Mouse (Mus musculus): ENCODE results near the gene Mast4.

Gene Mast4

GRCm38 (mm10) chr13:103121796-103122792, 212.2 kb downstream of the Mast4 start:
- peak; percentile 17 for DNase-seq (ENCODE audit: low read depth)

GRCm38 (mm10) chr13:103120669-103121131, 213.6 kb downstream of the Mast4 start:
- peak; percentile 48 for DNase-seq (ENCODE audit: low read depth)

GRCm38 (mm10) chr13:103119728-103120127, 214.6 kb downstream of the Mast4 start:
- no peak for DNase-seq (ENCODE audit: low read depth)

- DNase-seq (ENCODE audit: low read depth), result peak; percentile 45
Measured at GRCm38 (mm10) chr13:103115116-103115515, 219.2 kb downstream of the Mast4 start.

- peak; percentile 52 for DNase-seq (ENCODE audit: low read depth)
Measured at GRCm38 (mm10) chr13:103114274-103114673, 220.0 kb downstream of the Mast4 start.

- peak; percentile 87 for DNase-seq (ENCODE audit: low read depth)
Measured at GRCm38 (mm10) chr13:103109872-103110271, 224.4 kb downstream of the Mast4 start.

GRCm38 (mm10) chr13:103107362-103107761, 226.9 kb downstream of the Mast4 start:
- no peak for DNase-seq (ENCODE audit: low read depth)

GRCm38 (mm10) chr13:103102598-103102997, 231.7 kb downstream of the Mast4 start:
- DNase-seq (ENCODE audit: low read depth), result peak; percentile 19

GRCm38 (mm10) chr13:103096346-103097150, 237.7 kb downstream of the Mast4 start:
- DNase-seq (ENCODE audit: low read depth), result peak; percentile 39

- DNase-seq (ENCODE audit: low read depth), result no peak
Measured at GRCm38 (mm10) chr13:103095491-103095890, 238.8 kb downstream of the Mast4 start.

- DNase-seq (ENCODE audit: low read depth), result no peak
Measured at GRCm38 (mm10) chr13:103094595-103094994, 239.7 kb downstream of the Mast4 start.

- DNase-seq (ENCODE audit: low read depth), result no peak
Measured at GRCm38 (mm10) chr13:103093713-103094112, 240.6 kb downstream of the Mast4 start.

- no peak for DNase-seq (ENCODE audit: low read depth)
Measured at GRCm38 (mm10) chr13:103085540-103086121, 248.7 kb downstream of the Mast4 start.

GRCm38 (mm10) chr13:103082891-103083290, 251.4 kb downstream of the Mast4 start:
- no peak for DNase-seq (ENCODE audit: low read depth)

- DNase-seq (ENCODE audit: low read depth), result no peak
Measured at GRCm38 (mm10) chr13:103079806-103080205, 254.5 kb downstream of the Mast4 start.

GRCm38 (mm10) chr13:103078815-103079214, 255.5 kb downstream of the Mast4 start:
- no peak for DNase-seq (ENCODE audit: low read depth)

GRCm38 (mm10) chr13:103073461-103073860, 260.8 kb downstream of the Mast4 start:
- DNase-seq (ENCODE audit: low read depth), result peak; percentile 9

GRCm38 (mm10) chr13:103071783-103072182, 262.5 kb downstream of the Mast4 start:
- peak; percentile 34 for DNase-seq (ENCODE audit: low read depth)

- DNase-seq (ENCODE audit: low read depth), result peak; percentile 23
Measured at GRCm38 (mm10) chr13:103067581-103068166, 266.6 kb downstream of the Mast4 start.

GRCm38 (mm10) chr13:103065437-103065836, 268.9 kb downstream of the Mast4 start:
- DNase-seq (ENCODE audit: low read depth), result no peak

GRCm38 (mm10) chr13:103061680-103062079, 272.6 kb downstream of the Mast4 start:
- DNase-seq (ENCODE audit: low read depth), result no peak
